Mouse (Mus musculus) embryonic facial prominence, embryonic 11.5 days (tissue): ENCODE results near the gene Abcc1. TPM values are rescaled to one million over a fixed set of nuclear protein-coding genes. Genes with fewer than 3 reads are reported as not detected.

Experiments
- ATAC-seq: fragments of 200-750 bp; cut with Nextera tagmentation; replicated peaks from 2 replicates; pipeline ENCODE4 v1.8.0; 2017; ENCODE audit warnings: low read depth; ENCODE audit not compliant: insufficient number of reproducible peaks, low FRiP score, low TSS enrichment
- DNase-seq: peaks from one replicate; pipeline ENCODE4 v3.0.0-alpha.2; 2015; ENCODE audit warnings: low spot score
- H3K27ac ChIP-seq: fragments of 300-500 bp; sonication (generic); replicated peaks from 2 replicates; pipeline ENCODE4 v1.5.1; 2014; ENCODE audit warnings: mild to moderate bottlenecking, low read depth, low read length, control low read depth
- H3K27me3 ChIP-seq: fragments of 300-500 bp; sonication (generic); 2 replicates; pipeline ENCODE4 v1.6.1; 2014; ENCODE audit warnings: mild to moderate bottlenecking, low read length, moderate library complexity, mixed read lengths; ENCODE audit not compliant: control insufficient read depth, insufficient read depth
- H3K36me3 ChIP-seq: fragments of 300-500 bp; sonication (generic); replicated peaks from 2 replicates; pipeline ENCODE4 v1.6.1; 2014; ENCODE audit warnings: low read depth, mild to moderate bottlenecking, low read length, moderate library complexity, mixed read lengths; ENCODE audit not compliant: control insufficient read depth, insufficient read depth
- H3K4me1 ChIP-seq: fragments of 300-500 bp; sonication (generic); 2 replicates; pipeline ENCODE4 v1.6.1; 2014; ENCODE audit warnings: low read length, mixed read lengths; ENCODE audit not compliant: control insufficient read depth, insufficient read depth
- H3K4me2 ChIP-seq: fragments of 300-500 bp; sonication (generic); 2 replicates; pipeline ENCODE4 v1.6.1; 2014; ENCODE audit warnings: low read depth, mild to moderate bottlenecking, control low read depth, low read length, moderate library complexity
- H3K4me3 ChIP-seq: fragments of 300-500 bp; sonication (generic); 2 replicates; pipeline ENCODE4 v1.5.1; 2014; ENCODE audit warnings: low read depth, low read length, control low read depth
- H3K9ac ChIP-seq: fragments of 300-500 bp; sonication (generic); replicated peaks from 2 replicates; pipeline ENCODE4 v1.6.1; 2014; ENCODE audit warnings: mild to moderate bottlenecking, control low read depth, low read length
- H3K9me3 ChIP-seq: fragments of 300-500 bp; sonication (generic); replicated peaks from 2 replicates; pipeline ENCODE4 v1.6.1; 2016; ENCODE audit warnings: mild to moderate bottlenecking, low read length, inconsistent platforms, mixed read lengths; ENCODE audit not compliant: control insufficient read depth
- WGBS: fragments of 180-500 bp; shearing (Covaris S2); extraction: QIAGEN DNeasy Blood & Tissue Kit; methylation state at CpG from one replicate; pipeline ENCODE4 v1.1.7; 2014; 5-methylcytosine and 5-hydroxymethylcytosine counted together
- polyA plus RNA-seq: library from polyadenylated mRNA; unstranded; fragments of >200 nt; fragmentation: Nextera tagmentation; extraction: Ambion mirVana; gene quantifications from 2 replicates; pipeline ENCODE4 v1.2.1, GENCODE M21; 2014

The Abcc1 gene
- polyA plus RNA-seq, 1 experiment from 2014 or later, result 5.5 TPM

DNA sequence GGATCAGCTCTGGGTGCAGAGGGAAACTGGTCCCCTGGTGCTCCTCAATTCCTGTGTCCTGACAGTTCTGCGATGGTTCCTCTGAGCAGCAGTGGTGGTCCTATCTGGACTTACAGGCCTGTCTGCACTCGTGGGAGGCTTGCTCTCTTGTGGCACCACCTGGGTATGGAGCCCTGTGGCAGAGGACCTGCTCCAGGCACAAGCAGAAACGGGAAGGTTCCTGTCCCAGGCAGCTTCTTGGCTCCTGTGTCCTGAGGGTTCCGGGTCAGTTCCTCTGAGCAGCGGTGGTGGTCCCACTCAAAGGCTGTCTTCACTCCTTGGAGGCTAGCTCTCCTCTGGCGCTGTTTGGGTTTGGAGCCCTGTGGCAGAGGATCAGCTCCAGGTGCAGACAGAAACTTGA is 68.0 kb downstream of the Abcc1 start:
- no peaks in the 10 kb centered on the region for H3K36me3 ChIP-seq
- no peak overlapping the region for H3K4me2 ChIP-seq
- DNase-seq, result no peak
- H3K9ac ChIP-seq, result no peak overlapping the region
- no peak overlapping the region for H3K4me3 ChIP-seq
- H3K27ac ChIP-seq, result no peak overlapping the region
- no peaks in the 10 kb centered on the region for H3K4me1 ChIP-seq
- no peaks in the 10 kb centered on the region for H3K27me3 ChIP-seq
- 85% methylated on average over 6 of the region's 6 CpGs for WGBS
- ATAC-seq, result no peak
- no peaks in the 10 kb centered on the region for H3K9me3 ChIP-seq

DNA sequence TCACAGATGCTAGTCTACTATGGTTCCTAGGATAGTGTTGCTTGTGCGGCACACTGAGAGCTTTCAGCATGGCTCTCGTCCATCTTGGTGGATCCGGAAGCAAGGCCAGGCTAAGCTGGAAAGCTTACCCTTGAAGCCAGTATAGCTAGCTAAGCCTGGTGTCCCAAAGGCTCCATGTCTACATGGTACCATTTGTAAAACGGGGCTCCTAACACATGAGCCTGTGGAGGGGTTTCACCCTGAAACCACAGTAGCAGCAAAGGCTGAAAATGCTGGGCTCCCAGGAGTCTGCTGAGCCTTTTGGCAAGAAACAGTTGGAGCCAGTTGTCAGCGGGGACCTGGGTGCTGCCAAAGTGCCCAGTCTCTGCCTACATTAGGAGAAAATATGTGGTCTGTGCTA is 71.6 kb downstream of the Abcc1 start:
- no peak for ATAC-seq
- Histone ChIP-seq H3K27ac (no peak overlapping the region), H3K9me3 (no peaks in the 10 kb centered on the region), H3K4me1 (no peaks in the 10 kb centered on the region), H3K9ac (no peak overlapping the region), H3K36me3 (no peaks in the 10 kb centered on the region), H3K4me2 (no peak overlapping the region), H3K4me3 (no peak overlapping the region), H3K27me3 (no peaks in the 10 kb centered on the region)
- DNase-seq, result no peak
- WGBS, result 90% methylated on average over 5 of the region's 5 CpGs

DNA sequence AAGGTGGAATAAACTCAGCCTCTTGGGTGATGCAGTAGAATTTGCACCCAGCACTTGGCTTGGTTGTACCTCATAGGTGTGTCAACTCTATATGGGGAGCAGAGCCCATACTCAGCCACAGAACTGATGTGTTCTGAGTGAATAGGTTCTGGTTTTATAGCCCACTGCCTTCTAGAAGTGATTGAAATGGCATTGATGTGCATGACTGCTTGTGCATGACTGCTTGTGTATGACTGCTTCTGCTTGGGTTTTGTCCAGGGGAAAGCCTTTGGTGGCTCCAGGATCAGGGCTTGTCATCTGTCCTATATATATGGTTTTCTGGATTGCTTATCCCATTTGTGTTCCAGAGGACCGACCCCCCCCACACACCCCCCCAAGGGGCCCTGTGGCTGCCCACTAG is 74.2 kb downstream of the Abcc1 start:
- no peaks in the 10 kb centered on the region for H3K27me3 ChIP-seq
- no peak for ATAC-seq
- WGBS, result 80% methylated on average over 1 of the region's 1 CpGs
- H3K9ac ChIP-seq, result no peak overlapping the region
- DNase-seq, result no peak
- no peaks in the 10 kb centered on the region for H3K9me3 ChIP-seq
- H3K4me3 ChIP-seq, result no peak overlapping the region
- H3K4me2 ChIP-seq, result no peak overlapping the region
- H3K27ac ChIP-seq, result no peak overlapping the region
- H3K36me3 ChIP-seq, result no peaks in the 10 kb centered on the region
- no peaks in the 10 kb centered on the region for H3K4me1 ChIP-seq

DNA sequence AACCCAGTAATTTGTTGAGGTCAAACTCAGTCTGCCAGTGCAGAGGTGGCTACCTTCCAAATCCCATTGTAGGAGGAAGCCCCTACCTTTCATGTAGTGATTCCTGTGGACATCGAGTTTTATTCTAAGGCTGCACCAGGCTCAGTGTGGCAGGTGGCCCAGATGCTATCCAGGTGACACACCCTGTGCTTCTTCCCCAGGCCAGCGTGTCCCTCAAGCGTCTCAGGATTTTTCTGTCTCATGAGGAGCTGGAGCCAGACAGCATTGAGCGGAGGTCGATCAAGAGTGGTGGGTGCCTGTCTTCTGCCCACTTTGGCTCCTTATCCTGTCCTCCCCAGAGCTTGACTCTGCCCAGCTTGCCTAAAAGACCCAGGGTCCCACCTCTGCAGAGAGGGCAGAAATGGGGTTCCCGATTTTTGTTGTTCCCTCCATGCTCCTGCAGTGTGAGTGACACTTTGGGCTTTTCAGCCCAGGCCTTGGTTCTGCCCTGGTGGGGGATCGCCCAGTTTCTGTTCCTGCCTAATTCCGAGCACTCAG is 76.2 kb downstream of the Abcc1 start:
- WGBS, result 89% methylated on average over 8 of the region's 8 CpGs
- Histone ChIP-seq H3K27ac (no peak overlapping the region), H3K4me1 (no peaks in the 10 kb centered on the region), H3K36me3 (no peaks in the 10 kb centered on the region), H3K9me3 (no peaks in the 10 kb centered on the region), H3K4me3 (no peak overlapping the region), H3K4me2 (no peak overlapping the region), H3K27me3 (no peaks in the 10 kb centered on the region), H3K9ac (no peak overlapping the region)
- ATAC-seq (no peak), DNase-seq (no peak)

DNA sequence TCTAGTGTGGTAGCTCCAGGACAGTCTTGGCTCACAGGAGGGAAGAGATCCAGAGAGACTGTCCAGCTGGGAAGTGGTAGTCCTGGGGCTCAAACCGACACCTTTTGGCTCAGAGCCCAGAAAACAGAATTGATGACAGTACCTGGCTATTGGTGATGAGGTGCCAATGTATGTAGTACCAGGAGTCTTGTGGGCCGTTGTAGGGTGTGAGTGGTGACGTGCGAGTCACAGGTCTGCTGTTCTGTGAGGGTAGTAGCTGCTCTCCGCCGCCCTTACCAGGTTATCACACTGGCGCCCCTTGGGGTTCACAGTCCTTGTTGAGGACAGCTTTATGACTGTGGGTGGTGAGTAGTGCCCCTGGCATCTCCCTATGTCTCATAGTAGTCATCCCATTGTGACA is 77.2 kb downstream of the Abcc1 start:
- no peaks in the 10 kb centered on the region for H3K27me3 ChIP-seq
- no peak overlapping the region for H3K9ac ChIP-seq
- H3K9me3 ChIP-seq, result no peaks in the 10 kb centered on the region
- H3K27ac ChIP-seq, result no peak overlapping the region
- WGBS, result 93% methylated on average over 7 of the region's 7 CpGs
- H3K36me3 ChIP-seq, result no peaks in the 10 kb centered on the region
- no peak overlapping the region for H3K4me3 ChIP-seq
- H3K4me2 ChIP-seq, result no peak overlapping the region
- 0 out of 2 replicates have a peak, but pooled peaks have one; percentile 25 for ATAC-seq
- H3K4me1 ChIP-seq, result no peaks in the 10 kb centered on the region
- no peak for DNase-seq

DNA sequence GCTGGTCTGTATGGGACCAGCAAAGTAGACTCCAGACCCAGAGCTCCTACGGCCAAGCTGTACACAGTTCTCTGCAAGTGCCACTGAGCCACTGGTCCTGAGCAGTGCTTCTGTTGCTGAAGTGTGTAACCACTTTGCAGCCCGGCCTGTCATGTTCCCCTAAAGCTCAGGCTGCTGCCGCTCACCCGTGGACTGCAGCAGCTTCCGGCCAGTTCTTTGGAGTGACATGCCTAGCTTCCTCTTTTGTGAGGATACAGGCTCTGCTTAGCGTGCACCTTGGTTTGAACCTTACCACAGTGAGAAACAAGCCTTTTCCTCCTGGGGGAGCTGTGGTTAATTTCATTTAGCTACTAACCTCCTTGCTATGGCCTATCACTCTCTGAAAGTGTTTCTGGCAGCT is 77.7 kb downstream of the Abcc1 start:
- no peaks in the 10 kb centered on the region for H3K27me3 ChIP-seq
- WGBS, result 89% methylated on average over 6 of the region's 6 CpGs
- no peaks in the 10 kb centered on the region for H3K4me1 ChIP-seq
- H3K36me3 ChIP-seq, result no peaks in the 10 kb centered on the region
- no peaks in the 10 kb centered on the region for H3K9me3 ChIP-seq
- H3K9ac ChIP-seq, result no peak overlapping the region
- no peak overlapping the region for H3K4me2 ChIP-seq
- no peak overlapping the region for H3K4me3 ChIP-seq
- ATAC-seq, result no peak
- DNase-seq, result no peak
- no peak overlapping the region for H3K27ac ChIP-seq

DNA sequence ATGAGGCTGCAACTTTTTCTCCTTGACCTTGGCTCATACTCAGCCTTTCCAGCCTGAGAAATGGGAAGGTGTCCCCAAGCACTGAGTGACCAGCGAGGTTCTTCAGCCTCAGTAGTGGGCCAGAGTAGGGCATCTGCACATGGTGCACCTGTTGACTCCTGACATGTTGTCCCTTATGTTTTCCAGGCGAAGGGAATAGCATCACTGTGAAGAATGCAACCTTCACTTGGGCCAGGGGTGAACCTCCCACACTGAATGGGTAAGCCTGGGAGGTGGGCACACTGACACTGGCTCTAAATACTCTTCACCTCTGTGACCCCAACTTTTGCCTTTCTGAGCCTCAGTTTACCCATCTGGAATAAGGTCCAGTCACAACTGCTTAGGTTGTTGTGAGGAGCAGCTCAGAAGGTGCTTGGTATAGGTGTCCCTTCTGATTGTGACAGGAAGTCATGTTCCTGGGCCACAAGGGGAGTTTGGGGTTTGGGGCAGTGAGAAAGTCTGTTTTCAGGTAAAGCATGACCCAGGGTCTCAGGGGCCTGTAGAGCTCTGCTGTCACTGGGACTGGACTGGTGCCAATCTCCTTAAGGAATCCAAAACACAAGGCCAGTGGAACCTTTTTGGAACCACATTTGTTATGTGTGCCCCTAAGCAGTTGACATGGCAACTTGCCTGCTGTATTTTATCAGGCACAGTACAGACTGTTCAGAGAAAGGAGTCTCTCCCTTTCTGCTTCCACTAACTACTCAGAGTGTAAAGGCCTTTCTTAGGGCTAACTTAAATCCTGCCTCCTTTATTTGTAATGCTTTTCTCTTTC is 78.7 kb downstream of the Abcc1 start:
- Histone ChIP-seq H3K27me3 (no peaks in the 10 kb centered on the region), H3K9ac (no peak overlapping the region), H3K27ac (no peak overlapping the region), H3K36me3 (no peaks in the 10 kb centered on the region), H3K9me3 (no peaks in the 10 kb centered on the region), H3K4me3 (no peak overlapping the region), H3K4me2 (no peak overlapping the region), H3K4me1 (no peaks in the 10 kb centered on the region)
- ATAC-seq, result no peak
- DNase-seq, result no peak
- WGBS, result 88% methylated on average over 2 of the region's 2 CpGs

DNA sequence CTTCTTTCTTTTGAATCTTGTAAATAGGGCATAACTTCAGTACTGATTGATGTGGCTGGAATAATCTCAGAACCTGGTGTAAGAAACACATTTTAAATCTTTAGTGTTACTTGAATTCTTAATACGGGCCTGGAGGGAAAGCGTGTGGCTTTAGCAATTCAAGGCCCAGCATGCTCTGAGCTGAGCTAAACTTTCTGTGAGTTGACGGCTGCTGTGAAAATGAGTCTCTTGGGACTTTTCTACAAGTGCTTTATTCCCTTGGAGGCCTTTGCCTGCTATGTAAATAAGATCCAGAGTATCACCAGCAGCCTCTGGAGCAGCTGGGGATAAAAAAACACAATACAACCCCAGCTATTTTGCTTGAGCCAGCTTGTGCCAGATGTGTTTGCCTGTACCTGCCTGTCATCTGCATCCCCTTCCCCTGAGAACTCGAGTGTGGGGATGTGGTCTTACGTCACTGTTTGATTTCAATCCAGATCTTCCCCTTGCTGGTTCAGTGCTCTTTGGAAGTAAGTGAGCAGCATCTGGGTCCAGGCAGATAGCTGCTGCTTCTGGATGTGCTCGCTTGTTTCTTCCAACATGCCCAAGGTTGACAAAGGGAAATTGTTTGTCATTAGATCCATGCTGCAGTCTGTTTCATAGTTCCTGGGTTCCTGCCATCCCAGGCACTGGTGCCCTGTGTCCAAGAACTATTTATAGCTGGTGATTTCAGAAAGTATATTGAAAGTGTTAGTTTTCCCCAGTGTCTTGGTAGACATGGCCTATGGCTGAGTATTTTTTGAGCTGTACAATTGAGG is 82.9 kb downstream of the Abcc1 start:
- H3K9ac ChIP-seq, result no peak overlapping the region

More for the DNA sequence above, 82.9 kb downstream of the Abcc1 start:
- no peak overlapping the region for H3K4me2 ChIP-seq
- 66% methylated on average over 6 of the region's 6 CpGs for whole genome bisulfite sequencing
- H3K27ac ChIP-seq, result no peak overlapping the region
- H3K4me3 ChIP-seq, result no peak overlapping the region
- no peaks in the 10 kb centered on the region for H3K4me1 ChIP-seq
- H3K9me3 ChIP-seq, result no peaks in the 10 kb centered on the region
- ATAC-seq (no peak), DNase-seq (no peak)
- H3K36me3 ChIP-seq, result no peaks in the 10 kb centered on the region
- no peaks in the 10 kb centered on the region for H3K27me3 ChIP-seq
